Mouse (Mus musculus) myocyte (in vitro differentiated cells): Measurements from ENCODE around the gene Gm10577.

Source experiments
- CEBPB ChIP-seq: IDR thresholded peaks from 2 replicates; pipeline ENCODE4 v1.6.1; 2011; ENCODE audit warnings: mild to moderate bottlenecking, moderate library complexity; ENCODE audit not compliant: poor library complexity, insufficient read depth, severe bottlenecking
- E2F4 ChIP-seq: IDR thresholded peaks from one replicate; pipeline ENCODE4 v1.6.1; 2011; ENCODE audit warnings: mild to moderate bottlenecking, control low read depth, moderate library complexity; ENCODE audit not compliant: insufficient read depth
- MAX ChIP-seq: IDR thresholded peaks from one replicate; pipeline ENCODE4 v1.6.1; 2011; ENCODE audit warnings: low read depth, mild to moderate bottlenecking, control low read depth
- MYOD1 ChIP-seq, 3 experiments: IDR thresholded peaks; one replicate each; pipeline ENCODE4 v1.6.1; 2011; ENCODE audit warnings: control low read depth in 2 of 3, low read depth in 2 of 3, mild to moderate bottlenecking in 2 of 3, moderate library complexity in 1 of 3; ENCODE audit not compliant: insufficient read length in 2 of 3, control insufficient read depth in 1 of 3
- MYOG ChIP-seq, 3 experiments: IDR thresholded peaks; one replicate each; pipeline ENCODE4 v1.6.1; 2011; ENCODE audit warnings: control low read depth in 2 of 3, low read depth in 2 of 3, mild to moderate bottlenecking in 2 of 3; ENCODE audit not compliant: insufficient read length in 2 of 3, control insufficient read depth in 1 of 3, insufficient read depth in 1 of 3
- POLR2A ChIP-seq: IDR thresholded peaks from one replicate; pipeline ENCODE4 v1.6.1; 2011; ENCODE audit warnings: low read depth, mild to moderate bottlenecking, control low read depth, moderate library complexity; ENCODE audit not compliant: insufficient read length
- POLR2AphosphoS2 ChIP-seq: IDR thresholded peaks from one replicate; pipeline ENCODE4 v1.6.1; 2011; ENCODE audit warnings: low read depth, control low read depth; ENCODE audit not compliant: insufficient read length
- SRF ChIP-seq: IDR thresholded peaks from one replicate; pipeline ENCODE4 v1.6.1; 2011; ENCODE audit warnings: low read depth; ENCODE audit not compliant: control insufficient read depth, insufficient read length
- TCF12 ChIP-seq: IDR thresholded peaks from one replicate; pipeline ENCODE4 v1.6.1; 2011; ENCODE audit warnings: mild to moderate bottlenecking, control low read depth; ENCODE audit not compliant: poor library complexity, insufficient read depth, severe bottlenecking
- TCF3 ChIP-seq: IDR thresholded peaks from one replicate; pipeline ENCODE4 v1.6.1; 2011; ENCODE audit warnings: low read depth, control low read depth; ENCODE audit not compliant: insufficient read length
- USF1 ChIP-seq: IDR thresholded peaks from one replicate; pipeline ENCODE4 v1.6.1; 2011; ENCODE audit warnings: low read depth, mild to moderate bottlenecking, control low read depth, moderate library complexity

GRCm38 (mm10) chr4:101001073-101001472 is 19.4 kb downstream of the Gm10577 start:
- TF ChIP-seq MAX (no peak), POLR2A (no peak), POLR2AphosphoS2 (no peak), E2F4 (no peak), USF1 (no peak), MYOD1 (IDR thresholded peaks at IDR 0.05; ENCODE audit: control insufficient read depth in 1 of 3, insufficient read length in 2 of 3, low read depth in 2 of 3) (no peak), CEBPB (no peak), MYOG (IDR thresholded peaks at IDR 0.05; ENCODE audit: control insufficient read depth in 1 of 3, insufficient read depth in 1 of 3, insufficient read length in 2 of 3, low read depth in 2 of 3) (no peak), TCF3 (no peak), SRF (no peak), TCF12 (no peak)
